Mouse (Mus musculus) brain, embryonic 14.5 days (tissue): Measurements from ENCODE around the gene Gja1.

Source experiments
- CTCF ChIP-seq: fragments of 200-500 bp; IDR thresholded peaks from 2 replicates; pipeline ENCODE4 v1.5.1; 2012; ENCODE audit warnings: inconsistent platforms, mild to moderate bottlenecking, moderate library complexity, borderline replicate concordance; ENCODE audit not compliant: insufficient read depth, insufficient read length; ENCODE audit errors: extremely low read depth
- POLR2A ChIP-seq: fragments of 200-500 bp; IDR thresholded peaks from 2 replicates; pipeline ENCODE4 v1.6.1; 2012; ENCODE audit warnings: mild to moderate bottlenecking, inconsistent platforms, borderline replicate concordance; ENCODE audit not compliant: poor library complexity, insufficient read depth, insufficient read length, severe bottlenecking; ENCODE audit errors: extremely low read depth

GRCm38 (mm10) chr10:56422518-56422917 lies 45.4 kb downstream of the Gja1 start:
- TF ChIP-seq CTCF: no peak
- no peak for TF ChIP-seq POLR2A
